Mouse (Mus musculus) large intestine, adult 2 months (tissue): ENCODE measurements around the gene Bmp8b. TPM values are rescaled to one million over a fixed set of nuclear protein-coding genes. Genes with fewer than 3 reads are reported as not detected.
"Not testable (repeated sequence)": the region's sequence is repeated elsewhere in the genome, so short reads cannot be mapped to it uniquely, and the experiment has no call there.

ENCODE experiments used
- DNase-seq: peaks from one replicate; pipeline ENCODE4 v3.0.0-alpha.2; 2012; ENCODE audit warnings: low read depth, low spot score
- WGBS: fragments of 180-500 bp; shearing (Covaris S2); methylation state at CpG from one replicate; pipeline ENCODE4 v1.1.7; 2018; 5-methylcytosine and 5-hydroxymethylcytosine counted together
- polyA plus RNA-seq: library from polyadenylated mRNA; depleted of rRNA; stranded (reverse); fragments of >200 nt; gene quantifications from 2 replicates; pipeline ENCODE4 v1.2.3, GENCODE M21; 2012; rRNA removed

The Bmp8b gene
- 4.0 and 6.9 TPM in 2 replicates for polyA plus RNA-seq

- WGBS: 3% methylated on average over 75 of the region's 75 CpGs
- DNase-seq: peak; percentile 46
Measured at GRCm38 (mm10) chr4:123104651-123105450, at the start of gene Bmp8b. Gene Bmp8b (plus strand): TSS chr4:123105165.

GRCm38 (mm10) chr4:123056560-123057109 is 48.3 kb upstream of the Bmp8b start:
- WGBS: 71% methylated on average over 3 of the region's 3 CpGs
- DNase-seq: no peak

- DNase-seq: no peak
- 70% methylated on average over 1 of the region's 1 CpGs for WGBS
Measured at GRCm38 (mm10) chr4:123057957-123058356, 47.0 kb upstream of the Bmp8b start.

- 82% methylated on average over 5 of the region's 5 CpGs for WGBS
- no peak for DNase-seq
Measured at GRCm38 (mm10) chr4:123061744-123062143, 43.2 kb upstream of the Bmp8b start.

DNA sequence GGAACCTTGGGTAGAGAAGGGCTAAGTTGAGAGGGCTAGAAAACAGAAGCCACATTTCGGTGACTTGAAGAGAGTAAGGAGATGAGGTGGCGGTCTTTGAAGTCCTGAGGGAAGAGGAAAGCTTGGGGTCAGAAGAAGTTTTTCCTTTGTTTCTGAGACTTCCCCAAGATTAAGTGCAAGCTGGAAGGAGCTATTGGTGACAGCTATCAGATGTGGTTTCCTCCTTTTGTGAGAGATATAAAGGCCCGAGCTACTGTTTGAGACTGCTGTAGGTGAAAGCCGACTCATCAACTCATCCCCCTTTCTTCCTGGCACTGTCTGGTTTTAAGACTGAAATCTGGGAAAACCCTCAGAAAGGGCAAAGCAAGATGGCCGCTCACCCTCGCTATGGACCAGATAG is 36.3 kb upstream of the Bmp8b start:
- 84% methylated on average over 6 of the region's 6 CpGs for WGBS
- no peak for DNase-seq

- WGBS: 7% methylated on average over 13 of the region's 13 CpGs
Measured at GRCm38 (mm10) chr4:123071266-123071966, 33.5 kb upstream of the Bmp8b start.

GRCm38 (mm10) chr4:123076928-123077327 is 28.0 kb upstream of the Bmp8b start:
- DNase-seq: no peak
- 27% methylated on average over 8 of the region's 8 CpGs for WGBS

More at GRCm38 (mm10) chr4:123071266-123071966, 33.5 kb upstream of the Bmp8b start:
- no peak for DNase-seq

DNA sequence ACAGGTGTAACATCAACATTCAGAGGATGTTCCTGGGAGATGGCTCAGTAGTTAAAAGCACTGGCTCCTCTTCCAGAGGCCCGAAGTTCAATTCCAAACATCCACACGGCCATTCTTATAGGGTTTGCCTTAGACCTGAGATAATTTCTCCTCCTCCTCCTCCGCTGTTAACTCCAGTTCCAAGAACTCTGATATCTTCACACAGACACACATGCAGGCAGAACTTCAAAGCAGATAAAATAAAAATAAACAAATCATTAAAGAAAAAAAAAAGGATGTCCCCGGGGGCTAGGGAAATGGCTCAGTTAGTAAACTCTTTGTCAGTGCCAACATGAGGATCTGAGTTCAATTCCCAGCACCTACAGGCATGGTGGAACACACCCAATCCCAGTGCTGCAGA is 26.7 kb upstream of the Bmp8b start:
- 58% methylated on average over 4 of the region's 4 CpGs for WGBS
- DNase-seq: no peak

DNA sequence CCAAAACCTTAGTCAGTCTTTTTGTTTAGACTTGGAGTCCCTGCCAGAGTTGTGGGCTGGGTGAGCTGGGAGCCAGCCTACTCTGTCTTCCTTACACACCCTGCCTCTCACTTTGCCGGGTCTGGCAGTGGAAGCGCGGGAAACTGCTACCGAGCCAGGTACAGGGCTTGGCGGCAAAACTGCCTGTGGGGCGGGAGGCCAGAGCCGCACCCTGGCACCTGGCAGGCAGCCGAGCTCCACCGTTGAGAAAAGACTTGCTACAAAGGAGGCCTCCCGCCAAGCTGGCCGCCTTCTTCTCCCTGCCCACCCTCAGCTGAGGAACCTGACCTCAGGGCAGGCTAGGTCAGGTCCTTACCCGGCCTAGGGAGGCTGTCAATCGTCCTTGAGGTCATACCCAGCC is 24.2 kb upstream of the Bmp8b start:
- 12% methylated on average over 13 of the region's 13 CpGs for WGBS
- peak; percentile 80 for DNase-seq

- DNase-seq: no peak
- WGBS: 78% methylated on average over 20 of the region's 20 CpGs
Measured at GRCm38 (mm10) chr4:123082283-123083163, 22.4 kb upstream of the Bmp8b start.

DNA sequence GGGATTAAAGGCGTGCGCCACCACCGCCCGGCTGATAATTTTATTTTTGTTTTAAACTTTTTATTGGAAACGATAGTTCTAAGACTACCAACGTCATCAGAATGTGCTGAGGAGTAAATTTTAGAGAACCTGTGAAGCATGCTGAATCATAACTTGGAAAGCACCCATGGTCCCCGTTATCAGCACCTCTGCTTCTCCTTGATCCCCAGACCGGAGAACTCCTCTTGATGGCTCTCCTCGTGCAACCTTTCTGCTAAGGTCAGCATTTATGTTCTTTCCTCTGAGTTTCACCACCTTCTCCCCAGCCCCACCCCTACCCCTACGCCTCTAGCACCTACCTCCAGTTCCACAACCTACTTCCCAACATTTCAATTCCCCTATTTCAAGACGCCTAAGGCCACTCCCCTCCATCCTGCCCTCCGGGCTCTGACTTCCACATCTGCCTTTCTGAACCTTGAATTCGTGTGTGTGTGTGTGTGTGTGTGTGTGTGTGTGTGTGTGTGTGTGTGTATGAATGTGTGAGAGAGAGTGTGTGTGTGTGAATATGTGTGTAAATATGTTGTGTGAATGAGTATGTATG is 21.6 kb upstream of the Bmp8b start:
- 59% methylated on average over 13 of the region's 13 CpGs for WGBS
- no peak for DNase-seq

DNA sequence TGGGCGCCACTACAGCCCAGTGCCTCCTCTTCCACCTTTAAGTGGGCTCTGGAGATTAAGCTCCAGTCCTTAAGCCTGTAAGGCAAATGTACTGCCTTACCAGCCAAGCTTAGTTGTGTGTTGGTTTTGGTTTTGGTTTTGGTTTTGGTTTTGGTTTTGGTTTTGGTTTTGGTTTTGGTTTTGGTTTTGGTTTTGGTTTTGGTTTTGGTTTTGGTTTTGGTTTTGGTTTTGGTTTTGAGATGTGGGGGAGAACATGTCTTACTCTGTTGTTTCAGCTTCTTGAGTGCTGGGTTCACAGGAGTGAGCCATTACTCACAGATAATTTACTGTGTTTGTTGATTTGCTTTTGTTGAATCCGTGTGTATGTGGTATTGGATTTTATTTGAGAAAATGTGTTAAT is 19.7 kb upstream of the Bmp8b start:
- 89% methylated on average over 2 of the region's 2 CpGs for WGBS
- DNase-seq: no peak

GRCm38 (mm10) chr4:123086381-123086780 is 18.6 kb upstream of the Bmp8b start:
- no peak for DNase-seq
- 87% methylated on average over 4 of the region's 4 CpGs for whole genome bisulfite sequencing

DNA sequence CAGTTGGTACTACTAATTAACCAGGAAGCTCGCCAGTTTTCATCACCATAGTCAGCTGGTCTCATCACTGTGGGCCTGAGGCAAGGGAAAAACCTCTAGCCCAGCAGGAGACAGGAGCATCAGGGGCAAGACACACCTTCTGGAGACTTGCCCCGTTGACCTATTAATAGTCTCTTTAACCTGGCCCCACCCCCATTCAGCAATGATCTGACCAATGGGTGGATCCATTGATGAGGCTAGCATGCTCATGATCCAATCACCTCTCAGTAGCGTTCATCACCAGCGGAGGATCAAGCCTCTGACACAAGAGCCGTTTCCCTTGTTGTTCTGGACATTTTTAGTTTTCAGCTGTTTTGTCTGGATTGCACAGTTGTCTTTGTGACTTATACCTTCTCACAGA is 12.3 kb upstream of the Bmp8b start:
- WGBS: 79% methylated on average over 5 of the region's 5 CpGs
- DNase-seq: no peak

- no peak for DNase-seq
- WGBS: 34% methylated on average over 17 of the region's 17 CpGs
Measured at GRCm38 (mm10) chr4:123093064-123093776, 11.7 kb upstream of the Bmp8b start.

- 53% methylated on average over 9 of the region's 9 CpGs for WGBS
Measured at GRCm38 (mm10) chr4:123093869-123094268, 11.1 kb upstream of the Bmp8b start.

GRCm38 (mm10) chr4:123105451-123105790 is 456 bp downstream of the Bmp8b start:
- 29% methylated on average over 24 of the region's 24 CpGs for WGBS
- DNase-seq: no peak

More at GRCm38 (mm10) chr4:123093869-123094268, 11.1 kb upstream of the Bmp8b start:
- no peak for DNase-seq

DNA sequence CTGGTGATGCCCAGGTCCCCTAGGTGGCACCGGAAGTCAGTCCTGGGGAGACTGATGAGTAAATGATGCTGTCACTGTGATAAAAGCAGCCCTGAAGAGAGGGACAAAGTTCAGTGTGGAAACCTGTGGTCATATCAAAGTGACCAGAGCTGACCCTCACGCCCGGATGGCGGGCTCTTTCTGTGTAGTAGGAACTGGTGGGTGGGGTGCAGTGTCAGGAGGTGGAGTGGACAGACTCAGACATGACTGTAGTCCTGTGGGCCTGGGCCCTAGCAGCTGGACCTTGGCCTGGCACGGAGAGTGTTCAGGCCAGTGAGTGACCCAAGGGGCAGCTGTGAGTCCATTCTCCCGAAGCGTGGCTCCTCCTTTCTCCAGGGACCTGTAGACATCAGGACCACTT is 964 bp downstream of the Bmp8b start:
- not testable (repeated sequence) for DNase-seq
- WGBS: 87% methylated on average over 7 of the region's 7 CpGs

- WGBS: 92% methylated on average over 2 of the region's 2 CpGs
- DNase-seq: no peak
Measured at GRCm38 (mm10) chr4:123106864-123107263, 1.9 kb downstream of the Bmp8b start.
